Mouse (Mus musculus): ENCODE measurements around the gene Gm19410. TPM values are rescaled to one million over a fixed set of nuclear protein-coding genes. Genes with fewer than 3 reads are reported as not detected.

The Gm19410 gene
- total RNA-seq (2018; cell fraction: chromatin; rRNA removed) = under 1 TPM in 5 of 26 experiments, not detected in 21; 0.08 to 0.80 (median 0.19) TPM
- under 1 TPM in 4 of 26 experiments, not detected in 22; 0.03 to 0.10 (median 0.08) TPM for total RNA-seq (2018; cell fraction: cytosol; rRNA removed)
- under 1 TPM in 7 of 26 experiments, not detected in 19; 0.11 to 0.58 (median 0.28) TPM for total RNA-seq (2018; cell fraction: nucleus; rRNA removed)
- polyA plus RNA-seq (2018) = not detected in 3 replicates

- Histone ChIP-seq H3K36me3 (ENCODE audit: inconsistent target) (no peaks in the 10 kb centered on the region), H3K4me3 (ENCODE audit: inconsistent target) (no peak within 1 kb of the TSS), H3K27ac (no peak within 1 kb of the TSS), H3K79me2 (ENCODE audit: inconsistent target) (no peaks in the 10 kb centered on the region)
- 2% methylated on average over 30 of the region's 35 CpGs for WGBS (ENCODE audit: missing documents)
Observed at GRCm38 (mm10) chr8:35765499-35766193, at the start of gene Gm19410. TSS of gene Gm19410 (plus strand) at chr8:35765790.

- Histone ChIP-seq H3K79me2 (ENCODE audit: inconsistent target) (no peaks in the 10 kb centered on the region), H3K27ac (no peak overlapping the region), H3K4me3 (ENCODE audit: inconsistent target) (no peak overlapping the region), H3K36me3 (ENCODE audit: inconsistent target) (no peaks in the 10 kb centered on the region)
- WGBS (ENCODE audit: missing documents) = 51% methylated on average over 3 of the region's 3 CpGs
Observed at GRCm38 (mm10) chr8:35730776-35731175, 34.8 kb upstream of the Gm19410 start.

- 42% methylated on average over 3 of the region's 3 CpGs for WGBS (ENCODE audit: missing documents)
- no peak overlapping the region for H3K4me3 ChIP-seq (ENCODE audit: inconsistent target)
- H3K36me3 ChIP-seq (ENCODE audit: inconsistent target) = no peaks in the 10 kb centered on the region
- no peaks in the 10 kb centered on the region for H3K79me2 ChIP-seq (ENCODE audit: inconsistent target)
- H3K27ac ChIP-seq = no peak overlapping the region
Observed at GRCm38 (mm10) chr8:35735438-35735837, 30.2 kb upstream of the Gm19410 start.

DNA sequence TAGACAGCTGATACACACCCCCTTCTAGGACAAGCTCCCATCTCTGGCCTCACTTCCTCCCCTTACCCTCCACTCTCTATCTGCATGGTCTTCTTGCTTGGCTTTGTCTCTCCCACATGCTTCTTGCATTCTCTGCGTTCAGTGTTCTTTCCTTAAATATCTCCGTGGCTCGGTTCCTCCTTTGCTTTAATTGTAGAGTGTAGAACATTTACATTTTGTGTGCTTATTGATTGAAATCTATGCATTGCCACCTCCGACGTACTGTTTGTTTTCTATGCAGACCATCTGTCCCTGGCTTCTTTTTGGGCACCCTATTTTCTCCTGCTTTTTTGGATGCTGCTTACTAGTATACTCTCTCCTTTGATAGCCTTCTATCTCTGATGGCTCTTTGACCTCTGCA is 9.4 kb upstream of the Gm19410 start:
- no peak overlapping the region for H3K27ac ChIP-seq
- WGBS (ENCODE audit: missing documents) = 96% methylated on average over 5 of the region's 5 CpGs
- H3K4me3 ChIP-seq (ENCODE audit: inconsistent target) = no peak overlapping the region
- no peaks in the 10 kb centered on the region for H3K36me3 ChIP-seq (ENCODE audit: inconsistent target)
- no peaks in the 10 kb centered on the region for H3K79me2 ChIP-seq (ENCODE audit: inconsistent target)

DNA sequence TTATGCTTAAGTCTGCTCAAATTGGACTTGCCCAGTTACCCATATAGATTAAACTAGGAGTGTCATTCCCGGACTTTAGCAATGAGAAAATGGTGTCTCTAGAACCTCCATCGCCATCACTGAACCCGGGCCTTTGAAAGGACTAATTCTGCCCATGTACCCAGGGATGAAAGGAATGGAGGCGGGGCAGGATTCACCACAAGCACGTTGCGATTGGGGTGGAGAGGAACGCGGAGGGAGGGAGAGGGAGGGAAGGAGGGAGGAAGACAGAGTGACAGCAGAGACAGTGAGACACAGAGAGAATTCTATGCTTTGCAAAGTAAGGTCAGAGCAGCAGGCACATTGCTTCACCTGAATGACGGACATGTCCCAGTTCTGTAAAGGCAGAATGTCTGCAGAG is 570 bp upstream of the Gm19410 start:
- H3K4me3 ChIP-seq (ENCODE audit: inconsistent target) = no peak overlapping the region
- whole genome bisulfite sequencing (ENCODE audit: missing documents) = 15% methylated on average over 9 of the region's 9 CpGs

DNA sequence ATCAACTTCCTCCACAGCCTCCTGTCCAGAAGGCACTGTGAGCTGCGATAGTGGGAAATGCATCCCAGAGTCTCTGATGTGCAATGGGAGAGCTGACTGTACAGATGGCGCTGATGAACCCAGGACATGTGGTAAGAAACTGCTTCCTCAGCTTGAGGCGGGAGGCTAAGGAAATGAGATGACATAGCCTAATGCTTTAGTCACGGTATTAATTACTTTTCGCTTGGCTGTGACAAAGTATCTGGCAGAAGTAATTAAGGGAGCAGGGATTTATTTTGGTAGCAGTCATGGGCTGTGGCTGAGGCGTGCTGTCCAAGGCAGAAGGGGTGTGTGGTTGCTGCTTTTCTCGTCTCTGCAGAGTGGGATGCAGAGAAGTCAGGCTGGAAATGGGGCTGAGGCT is 7.9 kb downstream of the Gm19410 start:
- H3K4me3 ChIP-seq (ENCODE audit: inconsistent target) = no peak overlapping the region
- H3K36me3 ChIP-seq (ENCODE audit: inconsistent target) = no peaks in the 10 kb centered on the region
- no peak overlapping the region for H3K27ac ChIP-seq
- WGBS (ENCODE audit: missing documents) = 78% methylated on average over 7 of the region's 7 CpGs
- H3K79me2 ChIP-seq (ENCODE audit: inconsistent target) = no peaks in the 10 kb centered on the region

More for the DNA sequence above, 570 bp upstream of the Gm19410 start:
- Histone ChIP-seq H3K79me2 (ENCODE audit: inconsistent target) (no peaks in the 10 kb centered on the region), H3K36me3 (ENCODE audit: inconsistent target) (no peaks in the 10 kb centered on the region), H3K27ac (no peak overlapping the region)

Measured in macrophage (primary cell).